Mouse (Mus musculus) cerebellum, adult 8-10 months (tissue): ENCODE data around the gene Aknad1.

Source experiments
- DNase-seq: peaks from one replicate; pipeline ENCODE4 v3.0.0; 2022

The Aknad1 gene

DNA sequence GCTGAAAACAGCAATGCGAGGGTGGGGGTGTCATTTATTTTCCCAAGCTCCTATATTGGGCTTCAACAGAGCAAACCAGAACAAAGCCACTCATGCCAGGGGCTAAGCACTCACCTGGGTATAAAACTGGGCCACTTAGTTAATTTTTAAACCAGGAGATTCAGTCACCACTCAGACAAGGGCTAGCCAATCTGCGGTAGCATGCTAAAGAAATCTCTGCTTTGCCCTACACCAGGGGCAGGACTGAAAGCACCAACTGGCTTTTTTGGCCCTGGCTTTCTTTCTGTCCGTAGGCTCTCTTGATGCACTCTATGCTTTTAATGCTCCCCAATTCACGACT is 49.0 kb downstream of the Aknad1 start:
- DNase-seq = no peak

DNA sequence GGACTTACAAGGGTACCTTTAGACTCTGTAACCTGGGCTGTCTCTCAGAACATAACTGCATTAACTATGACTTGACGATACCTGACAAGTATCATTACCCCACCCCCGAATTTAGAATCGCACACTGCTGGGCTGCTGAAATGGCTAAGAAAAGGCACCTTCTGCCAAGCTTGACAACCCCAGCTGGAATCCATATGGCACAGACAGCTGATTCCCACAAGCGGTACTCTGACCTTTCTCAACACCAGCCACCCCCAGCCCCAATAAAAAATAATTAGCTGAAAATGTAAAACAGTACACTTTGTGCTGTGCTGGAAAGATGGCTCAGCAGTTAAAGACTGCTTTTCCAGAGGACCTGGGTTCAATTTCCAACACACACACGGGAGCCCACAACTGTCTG is 49.8 kb downstream of the Aknad1 start:
- no peak for DNase-seq

DNA sequence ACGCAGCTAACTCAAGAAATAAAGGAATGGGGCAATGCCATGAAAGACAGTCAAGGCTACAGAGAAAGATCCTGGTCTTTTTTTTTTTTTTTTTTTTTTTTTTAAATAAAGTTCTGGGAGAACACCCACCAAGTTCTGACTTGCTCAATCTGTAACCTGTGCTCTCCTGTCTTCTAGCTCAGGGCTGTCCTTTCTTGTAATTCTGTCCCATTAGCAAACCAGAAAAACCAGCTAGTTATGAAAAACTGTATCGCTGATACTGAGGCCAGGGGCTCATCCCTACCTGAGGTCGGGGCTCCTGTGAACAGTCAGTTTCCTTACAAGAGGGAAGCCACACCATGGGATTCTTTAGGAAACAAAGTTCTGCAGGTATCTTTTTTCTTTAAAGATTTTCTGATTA is 51.0 kb downstream of the Aknad1 start:
- DNase-seq = no peak

DNA sequence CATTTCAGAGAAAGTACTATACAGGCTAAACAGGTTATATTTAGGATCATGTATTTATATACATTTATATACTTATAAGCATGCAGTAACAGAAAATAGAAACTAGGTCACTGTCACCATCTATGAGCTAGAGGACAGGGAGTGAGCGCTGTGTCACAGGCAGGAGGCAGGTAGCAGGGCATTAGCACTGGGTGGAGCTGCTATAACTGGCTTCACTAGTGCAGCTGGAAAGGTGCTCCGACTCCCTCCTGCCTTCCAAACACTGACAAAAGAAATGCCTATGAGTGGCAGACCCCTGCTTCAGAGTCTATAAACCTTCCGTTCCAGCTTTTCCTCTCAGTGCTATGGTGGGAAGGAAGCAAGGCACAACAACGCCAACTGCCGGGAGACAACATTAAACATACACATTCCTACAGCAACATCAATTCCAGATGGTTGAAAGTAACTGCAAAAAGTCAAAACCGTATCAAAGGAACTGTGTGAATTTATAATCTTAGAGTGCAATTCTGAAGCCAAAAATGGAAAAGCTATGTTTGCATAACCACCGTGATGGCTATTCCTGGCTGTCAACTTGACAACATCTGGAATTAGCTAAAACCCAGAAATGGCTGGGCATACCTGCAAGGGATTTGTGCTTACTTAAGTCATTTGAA is 51.7 kb downstream of the Aknad1 start:
- no peak for DNase-seq

DNA sequence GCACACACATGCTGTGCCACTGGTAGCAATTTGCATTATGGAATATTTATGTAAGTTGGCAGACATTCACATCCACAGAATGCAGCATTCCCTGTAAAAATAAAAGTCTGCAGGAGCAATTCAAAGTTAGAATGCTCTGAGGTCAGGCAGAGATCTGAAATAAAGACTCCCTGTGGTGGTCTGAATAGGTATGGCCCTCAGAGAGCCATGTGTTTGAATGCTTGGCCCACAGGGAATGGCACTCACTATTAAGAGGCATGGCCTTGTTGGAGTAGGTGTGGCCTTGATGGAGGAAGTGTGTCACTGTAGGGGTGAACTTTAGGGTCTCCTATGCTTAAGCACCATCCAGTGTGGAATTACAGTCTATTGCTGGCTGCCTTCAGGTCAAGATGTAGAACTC is 53.0 kb downstream of the Aknad1 start:
- DNase-seq = no peak

DNA sequence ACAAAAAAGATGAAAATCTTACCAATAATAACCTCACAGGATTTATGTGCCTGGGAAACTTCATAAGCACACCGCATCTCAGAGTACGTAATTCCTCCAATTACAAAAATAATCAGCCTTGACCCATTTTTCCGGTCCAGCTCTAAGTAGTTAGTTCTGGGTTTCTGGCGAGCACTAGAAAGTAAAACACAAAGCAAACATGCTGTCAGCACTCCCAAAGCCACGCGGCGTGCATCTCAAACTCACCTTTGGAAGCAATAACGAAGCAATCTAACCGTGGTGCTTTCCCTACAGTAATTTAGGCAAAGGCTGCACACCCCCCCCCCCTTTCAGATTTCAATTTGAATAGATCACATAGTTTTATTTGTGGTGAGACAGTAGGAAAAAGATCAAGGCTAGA is 55.3 kb downstream of the Aknad1 start:
- DNase-seq = no peak

DNA sequence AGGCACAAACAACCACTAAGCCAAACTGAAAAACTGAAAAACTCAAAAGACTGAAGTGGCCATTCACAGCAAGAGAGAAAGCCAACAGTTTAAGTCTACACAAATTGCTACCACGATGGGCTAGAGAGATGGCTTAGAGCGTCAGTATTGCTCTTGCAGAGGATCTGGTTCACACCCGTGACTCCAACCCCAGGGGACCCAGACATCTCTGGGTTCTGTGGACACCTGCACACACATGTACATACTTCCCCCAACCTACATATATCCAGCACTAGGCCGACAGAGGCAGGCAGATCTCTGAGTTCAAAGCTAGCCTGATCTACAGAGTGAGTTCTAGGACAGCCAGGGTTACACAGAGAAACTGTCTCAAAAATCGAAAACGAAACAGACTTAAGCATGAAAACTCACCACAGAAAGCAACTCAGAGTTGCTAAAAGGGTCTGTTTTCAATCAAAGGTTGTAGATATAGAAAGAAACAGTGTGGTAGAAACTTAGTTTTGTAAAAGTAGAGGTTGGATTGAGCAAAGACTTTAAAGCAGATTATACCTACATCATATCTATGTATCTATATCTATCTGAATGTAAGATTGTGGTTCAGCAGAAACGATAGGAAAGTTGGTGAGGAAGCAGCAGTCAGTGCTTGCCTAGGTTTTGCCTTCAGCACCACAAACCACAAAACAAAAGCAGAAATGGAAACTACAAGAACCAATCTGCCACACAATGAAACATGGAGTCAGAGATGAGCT is 56.3 kb downstream of the Aknad1 start:
- DNase-seq = no peak

DNA sequence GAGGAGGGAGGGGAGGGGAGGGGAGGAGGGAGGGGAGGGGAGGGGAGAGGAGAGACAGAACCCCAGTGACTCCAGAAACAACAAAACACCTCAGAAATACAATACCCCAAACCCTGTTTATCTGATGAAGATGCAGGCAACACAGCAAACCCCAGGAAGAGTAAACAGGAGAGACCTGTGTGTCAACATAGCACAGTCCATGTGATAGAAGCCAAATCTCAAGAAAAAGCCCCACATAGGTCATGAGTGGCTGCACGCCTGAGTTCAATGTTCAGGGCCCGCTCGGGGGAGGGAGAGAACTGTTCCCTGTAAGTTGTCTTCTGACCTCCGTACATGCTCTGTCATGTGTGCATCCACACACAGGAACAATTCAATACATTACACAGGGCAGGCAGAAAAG is 56.9 kb downstream of the Aknad1 start:
- no peak for DNase-seq

DNA sequence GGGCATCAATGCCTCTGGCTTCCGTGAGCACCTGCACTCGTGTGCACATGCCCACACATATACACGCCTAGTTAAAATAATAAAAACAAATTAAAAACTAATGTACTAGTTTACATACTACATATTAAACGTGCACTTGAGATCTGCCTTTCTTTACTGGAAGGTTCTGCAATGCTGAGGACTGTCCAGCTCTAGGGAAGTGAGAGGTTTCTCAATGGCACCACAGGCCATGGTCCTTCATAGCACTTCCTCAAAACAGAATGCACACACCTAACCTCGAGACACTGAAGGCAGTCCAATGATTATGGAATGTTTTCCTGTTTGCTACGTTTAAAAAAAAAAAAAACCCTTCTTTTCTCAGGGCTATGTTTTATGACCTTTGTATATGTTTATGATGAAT is 58.3 kb downstream of the Aknad1 start:
- no peak for DNase-seq

DNA sequence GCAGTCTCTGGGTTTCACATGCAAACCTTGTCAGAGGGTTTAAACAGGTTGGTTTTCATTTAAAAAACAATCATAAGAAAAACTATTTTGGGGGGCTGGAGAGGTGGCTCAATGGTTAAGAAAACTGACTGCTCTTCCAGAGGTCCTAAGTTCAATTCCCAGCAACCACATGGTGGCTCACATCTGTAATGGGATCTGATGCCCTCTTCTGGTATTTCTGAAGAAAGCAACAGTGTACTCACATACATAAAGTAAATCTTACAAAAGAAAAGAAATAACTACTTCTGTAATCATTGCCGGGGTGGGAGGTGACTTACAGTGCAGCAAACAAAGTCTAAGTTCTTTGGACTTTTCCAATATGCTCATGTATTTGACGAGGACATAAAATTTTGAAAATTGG is 58.9 kb downstream of the Aknad1 start:
- DNase-seq = no peak

DNA sequence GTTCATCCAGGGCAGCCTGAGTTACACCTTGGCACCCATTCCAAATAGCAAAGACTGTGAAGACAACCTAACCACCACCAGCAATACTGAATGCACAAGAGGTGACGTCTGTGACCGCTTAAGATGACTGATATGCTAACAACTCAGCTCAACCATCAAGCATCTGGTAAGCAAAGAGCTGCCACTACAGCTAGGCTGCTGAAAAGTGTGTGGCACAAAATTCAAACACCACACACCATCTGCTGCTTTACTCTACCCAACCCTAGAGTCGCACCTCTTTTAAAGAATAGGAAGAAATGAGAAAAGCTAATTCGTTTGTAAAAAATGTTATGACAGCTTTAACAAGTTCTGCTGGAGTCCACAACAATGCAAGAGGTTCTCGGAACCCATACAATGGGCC is 66.2 kb downstream of the Aknad1 start:
- DNase-seq = no peak

DNA sequence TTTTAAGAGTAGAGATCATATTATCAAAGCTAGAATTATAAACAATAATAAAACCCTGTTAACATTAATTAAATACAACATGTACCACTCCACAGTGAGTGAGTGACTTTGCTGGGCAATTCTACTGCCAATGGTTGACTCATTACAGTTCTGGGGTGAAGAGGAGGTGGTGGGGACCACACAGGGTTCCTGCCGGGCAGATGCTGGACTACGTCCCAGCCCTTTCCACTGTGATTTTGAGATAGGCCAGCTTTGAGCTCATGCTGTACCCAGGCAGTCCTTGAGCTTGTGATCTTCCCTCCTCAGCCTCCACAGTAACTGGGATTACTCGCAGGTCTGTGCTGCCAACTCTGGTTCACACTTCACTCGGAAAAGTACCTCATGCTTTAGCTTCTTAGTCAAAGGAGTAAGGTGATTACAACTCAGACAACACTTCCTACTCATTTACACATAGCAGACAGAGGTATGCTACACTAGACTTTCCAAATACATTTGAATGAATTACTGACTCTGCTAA is 71.3 kb downstream of the Aknad1 start:
- DNase-seq = no peak

DNA sequence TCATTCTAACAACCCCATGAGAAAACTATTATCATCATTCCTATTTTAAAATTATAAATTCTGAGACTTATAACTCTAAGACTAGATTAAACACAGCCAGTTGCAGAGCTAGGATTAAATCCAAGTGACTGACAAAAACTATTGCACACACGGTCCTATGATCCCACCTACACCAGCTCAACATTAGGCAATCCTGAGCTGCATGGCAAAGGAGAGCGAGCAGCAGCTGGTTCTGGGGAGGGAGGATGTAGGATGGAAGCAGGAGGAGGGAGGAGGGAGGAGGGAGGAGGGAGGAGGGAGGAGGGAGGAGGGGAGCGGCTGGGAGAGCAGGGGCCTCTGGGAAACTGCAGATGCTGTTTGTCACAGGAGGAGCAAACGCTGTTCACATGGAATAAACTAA is 76.2 kb downstream of the Aknad1 start:
- DNase-seq = no peak

DNA sequence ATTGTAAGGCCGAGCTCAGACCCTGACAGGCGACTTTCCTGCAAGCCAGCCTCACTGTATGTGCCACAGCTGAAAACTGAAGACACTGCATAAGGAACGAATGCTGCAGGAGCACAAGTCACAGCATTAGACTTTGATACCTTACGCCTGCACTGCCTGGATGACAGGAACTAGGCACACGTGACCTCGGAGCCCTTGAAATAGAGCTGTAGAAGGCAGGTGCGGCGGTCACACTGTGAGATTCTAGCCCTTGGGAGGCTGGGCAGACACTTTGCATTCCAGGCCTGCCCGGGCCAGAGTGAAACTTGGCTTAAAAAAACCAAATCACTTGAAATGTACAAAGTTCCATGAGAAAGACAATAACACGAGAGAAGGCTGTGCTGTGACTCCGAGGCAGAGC is 91.0 kb downstream of the Aknad1 start:
- no peak for DNase-seq

DNA sequence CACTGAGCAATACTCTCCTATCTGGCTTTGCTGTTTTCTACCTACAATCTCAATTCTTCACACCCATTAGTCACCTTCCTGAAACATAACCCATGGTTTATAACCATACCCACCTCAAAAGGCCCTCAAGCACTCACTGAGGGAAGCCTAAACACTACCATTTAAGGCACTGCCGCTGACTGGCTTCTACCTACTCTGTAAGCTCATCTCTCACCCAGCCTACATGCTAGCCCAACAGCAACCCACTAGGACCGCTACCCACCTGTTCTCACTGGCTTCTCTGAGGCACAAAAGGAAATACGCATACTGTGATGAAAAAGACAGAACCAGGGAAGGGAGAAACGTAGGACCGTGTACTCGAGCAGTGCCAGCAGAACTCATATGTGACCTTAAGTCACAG is 92.3 kb downstream of the Aknad1 start:
- no peak for DNase-seq
